Mouse (Mus musculus) cortical plate, adult 2 months (tissue): Measurements from ENCODE around the gene Hspg2. TPM values are rescaled to one million over a fixed set of nuclear protein-coding genes. Genes with fewer than 3 reads are reported as not detected.
A peak's percentile ranks its signal among the peaks of the same experiment; 100 is the strongest.
"Not testable (repeated sequence)": the region's sequence is repeated elsewhere in the genome, so short reads cannot be mapped to it uniquely, and the experiment has no call there.

Experiments
- H3K27ac ChIP-seq: fragments of 200-500 bp; 2 replicates; pipeline ENCODE4 v1.5.1; 2012; ENCODE audit warnings: low read length, control low read depth, inconsistent platforms; ENCODE audit not compliant: insufficient read depth
- H3K4me1 ChIP-seq: fragments of 200-500 bp; 2 replicates; pipeline ENCODE4 v1.6.1; 2011; ENCODE audit warnings: low read length; ENCODE audit not compliant: control insufficient read depth, insufficient read depth
- H3K4me3 ChIP-seq: fragments of 200-500 bp; 2 replicates; pipeline ENCODE4 v1.5.1; 2011; ENCODE audit warnings: mild to moderate bottlenecking, low read length, control low read depth; ENCODE audit not compliant: insufficient read depth
- CTCF ChIP-seq: fragments of 200-500 bp; IDR thresholded peaks from 2 replicates; pipeline ENCODE4 v1.5.1; 2011; ENCODE audit warnings: mild to moderate bottlenecking, control low read depth, low read length; ENCODE audit not compliant: insufficient read depth; ENCODE audit errors: extremely low read depth
- POLR2A ChIP-seq: fragments of 200-500 bp; IDR thresholded peaks from 2 replicates; pipeline ENCODE4 v1.6.1; 2011; ENCODE audit warnings: mild to moderate bottlenecking, low read length, control low read depth; ENCODE audit not compliant: insufficient read depth; ENCODE audit errors: extremely low read depth
- polyA plus RNA-seq: library from polyadenylated mRNA; depleted of rRNA; stranded (reverse); fragments of >200 nt; gene quantifications from 2 replicates; pipeline ENCODE4 v1.2.3, GENCODE M21; 2012

Hspg2 gene
- polyA plus RNA-seq, 1 experiment, result 2.6 TPM

GRCm38 (mm10) chr4:137546003-137546525 lies 77.5 kb downstream of the Hspg2 start:
- Histone ChIP-seq H3K27ac (no peak overlapping the region), H3K4me3 (no peak overlapping the region), H3K4me1 (no peaks in the 10 kb centered on the region)
- TF ChIP-seq CTCF (peak; percentile 73), POLR2A (no peak)

- H3K27ac ChIP-seq, result no peak overlapping the region
- H3K4me3 ChIP-seq, result no peak overlapping the region
- no peak for TF ChIP-seq POLR2A
- H3K4me1 ChIP-seq, result no peaks in the 10 kb centered on the region
These were observed 84.9 kb downstream of the Hspg2 start for GRCm38 (mm10) chr4:137553466-137553865.

GRCm38 (mm10) chr4:137556673-137557210 lies 88.2 kb downstream of the Hspg2 start:
- TF ChIP-seq POLR2A (no peak), CTCF (no peak)
- H3K4me3 ChIP-seq, result no peak overlapping the region
- H3K4me1 ChIP-seq, result no peaks in the 10 kb centered on the region
- H3K27ac ChIP-seq, result no peak overlapping the region

GRCm38 (mm10) chr4:137569873-137570272 lies 101.3 kb downstream of the Hspg2 start:
- H3K4me1 ChIP-seq, result no peaks in the 10 kb centered on the region
- H3K27ac ChIP-seq, result no peak overlapping the region
- TF ChIP-seq POLR2A, result no peak
- no peak for TF ChIP-seq CTCF
- no peak overlapping the region for H3K4me3 ChIP-seq

- TF ChIP-seq CTCF, result no peak
- TF ChIP-seq POLR2A, result no peak
- Histone ChIP-seq H3K4me3 (no peak within 1 kb of the TSS), H3K4me1 (no peaks in the 10 kb centered on the region; the same call in 1 of the 2 replicates), H3K27ac (no peak within 1 kb of the TSS)
These were observed 105.9 kb downstream of the Hspg2 start, which contains the start of gene Ldlrad2 for GRCm38 (mm10) chr4:137574469-137574868. Gene Ldlrad2, minus strand, starts transcription at chr4:137574569.

GRCm38 (mm10) chr4:137577486-137577885 lies 108.9 kb downstream of the Hspg2 start:
- no peak overlapping the region for H3K27ac ChIP-seq
- TF ChIP-seq CTCF, result no peak
- TF ChIP-seq POLR2A, result no peak
- no peaks in the 10 kb centered on the region; the same call in 1 of the 2 replicates for H3K4me1 ChIP-seq
- no peak overlapping the region for H3K4me3 ChIP-seq

GRCm38 (mm10) chr4:137578181-137578845 lies 109.7 kb downstream of the Hspg2 start:
- Histone ChIP-seq H3K4me1 (no peaks in the 10 kb centered on the region; the same call in 1 of the 2 replicates), H3K27ac (no peak overlapping the region), H3K4me3 (peak overlapping the region; percentile 33)
- no peak for TF ChIP-seq POLR2A
- TF ChIP-seq CTCF, result peak; percentile 41

GRCm38 (mm10) chr4:137579789-137580188 lies 111.2 kb downstream of the Hspg2 start:
- H3K4me3 ChIP-seq, result no peak overlapping the region
- TF ChIP-seq CTCF (no peak), POLR2A (no peak)
- no peak overlapping the region for H3K27ac ChIP-seq

GRCm38 (mm10) chr4:137580299-137580698 lies 111.7 kb downstream of the Hspg2 start:
- TF ChIP-seq POLR2A (no peak), CTCF (no peak)
- Histone ChIP-seq H3K4me3 (no peak overlapping the region), H3K4me1 (no peaks in the 10 kb centered on the region; the same call in 1 of the 2 replicates), H3K27ac (no peak overlapping the region)

More at GRCm38 (mm10) chr4:137579789-137580188, 111.2 kb downstream of the Hspg2 start:
- no peaks in the 10 kb centered on the region; the same call in 1 of the 2 replicates for H3K4me1 ChIP-seq

- no peaks in the 10 kb centered on the region; the same call in 1 of the 2 replicates for H3K4me1 ChIP-seq
- H3K27ac ChIP-seq, result no peak overlapping the region
- TF ChIP-seq POLR2A, result no peak
- no peak for TF ChIP-seq CTCF
- no peak overlapping the region for H3K4me3 ChIP-seq
These were observed 113.2 kb downstream of the Hspg2 start for GRCm38 (mm10) chr4:137581815-137582214.

- not testable (repeated sequence) for H3K4me3 ChIP-seq, H3K4me1 ChIP-seq, H3K27ac ChIP-seq
These were observed 120.5 kb downstream of the Hspg2 start for GRCm38 (mm10) chr4:137589095-137589494.
